Mouse (Mus musculus) olfactory bulb, adult 2 months (tissue): ENCODE data around the gene Slc30a1.

Experiments
- CTCF ChIP-seq: fragments of 200-500 bp; IDR thresholded peaks from 2 replicates; pipeline ENCODE4 v1.5.1; 2012; ENCODE audit warnings: low read depth, mild to moderate bottlenecking, low read length, moderate library complexity; ENCODE audit not compliant: insufficient read depth
- POLR2A ChIP-seq: fragments of 200-500 bp; IDR thresholded peaks from 2 replicates; pipeline ENCODE4 v1.6.1; 2012; ENCODE audit warnings: mild to moderate bottlenecking, low read depth, low read length, moderate library complexity; ENCODE audit not compliant: insufficient read depth

- TF ChIP-seq POLR2A, result no peak
- no peak for TF ChIP-seq CTCF
Observed at GRCm38 (mm10) chr1:191878518-191878921, 28.0 kb upstream of the Slc30a1 start.
